Comparison of ENCODE assay signal across 28 mouse cellular contexts in the genomic region with DNA sequence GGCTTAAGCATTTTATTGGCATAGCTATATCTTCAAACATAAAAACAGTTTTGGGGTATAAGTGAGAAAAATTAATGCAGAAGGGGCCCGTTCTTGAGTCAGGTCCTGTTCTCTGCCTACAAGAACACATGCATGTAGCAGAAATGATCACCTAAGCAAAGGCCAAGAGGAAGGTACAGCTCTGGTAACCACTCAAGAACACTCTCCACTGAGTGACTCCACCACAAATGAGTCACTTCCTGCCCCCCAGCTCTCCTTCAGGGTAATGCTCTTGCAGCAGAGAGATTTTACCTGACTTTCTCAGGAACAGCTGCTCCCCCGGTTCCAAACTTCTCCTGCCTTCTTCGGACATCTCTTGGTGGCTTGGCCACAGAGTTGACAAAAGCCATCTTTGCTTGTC. TPM values are rescaled to one million over a fixed set of nuclear protein-coding genes. Genes with fewer than 3 reads are reported as not detected.
DNase-seq lines count a peak whose midpoint lies in the region; TF ChIP-seq lines count a peak whose summit lies in the region.
"Had no signal": no experiment of that assay in that cellular context is flagged by ENCODE, and none has a peak within 500 bp of the region (broad histone marks: within the 10 kb centered on the region; RNA-seq: fewer than 3 reads in every experiment).

No protein-coding gene starts in this region.

- no peaks in the 10 kb centered on the region for H3K9me3 ChIP-seq in heart, embryonic 10.5 days
- H3K9me3 ChIP-seq: heart, embryonic 13.5 days; limb, embryonic 10.5 days; limb, embryonic 15.5 days had no signal

- intact Hi-C loops in left cerebral cortex, adult 2 months (cut with DNase I), result no loop called here

- H3K4me1 ChIP-seq in heart, embryonic 10.5 days, result no peaks in the 10 kb centered on the region
- H3K4me1 ChIP-seq in lung, adult 2 months (ENCODE audit: control insufficient read depth, insufficient read depth, low read length), result no peaks in the 10 kb centered on the region
- H3K4me1 ChIP-seq: heart, embryonic 13.5 days; limb, embryonic 10.5 days; limb, embryonic 15.5 days had no signal

- no peaks in the 10 kb centered on the region for H3K27me3 ChIP-seq in heart, embryonic 10.5 days (ENCODE audit: insufficient read depth, poor library complexity, severe bottlenecking)
- H3K27me3 ChIP-seq: CH12.LX; heart, embryonic 13.5 days; limb, embryonic 15.5 days had no signal

- TF ChIP-seq POLR2A in lung, adult 2 months (IDR thresholded peaks at IDR 0.05; ENCODE audit: borderline replicate concordance, extremely low read depth, low read depth, low read length), result no peak

- H3K4me3 ChIP-seq in heart, embryonic 10.5 days, result no peak overlapping the region
- H3K4me3 ChIP-seq in lung, adult 2 months (replicated peaks; ENCODE audit: extremely low read depth, low read depth, low read length), result no peak overlapping the region
- no peak overlapping the region for H3K4me3 ChIP-seq in left cerebral cortex, adult 2 months
- H3K4me3 ChIP-seq: erythroblast, embryonic 14.5 days; gastrocnemius, adult 2 months; heart, adult 2 months; heart, embryonic 13.5 days; limb, embryonic 10.5 days; limb, embryonic 15.5 days had no signal

- H3K36me3 ChIP-seq in heart, embryonic 10.5 days, result peaks cover 92% of the 10 kb centered on the region

- peak; percentile 7 for DNase-seq in heart, embryonic 10.5 days (ENCODE audit: low spot score)
- DNase-seq in heart, adult 11 months, result no peak
- DNase-seq in lung, postnatal 36 days, result peak; percentile 27
- no peak for DNase-seq in lung, adult 2 months
- peak; percentile 24 for DNase-seq in T-cell, adult 2 months (ENCODE audit: low spot score)
- peak; percentile 30 to 45 for DNase-seq in natural killer cell, adult 2 months (ENCODE audit: low spot score in 2 of 2)
- no peak for DNase-seq in cerebellum, postnatal 4 days (ENCODE audit: low spot score in 2 of 2)
- DNase-seq in left cerebral cortex, adult 2 months (ENCODE audit: extremely low spot score in 1 of 2, low spot score in 2 of 2), result no peak
- DNase-seq: adrenal gland, postnatal 14 days; cerebellum, adult 11-12 months; cerebellum, adult 9-11 months; gastrocnemius, adult 2 months; gastrocnemius, postnatal 36 days; heart, adult 2 months; heart, postnatal 10 days; kidney, adult 2 months; kidney, postnatal 36 days; midbrain, embryonic 14.5 days; right cerebral cortex, postnatal 4 days; thymus, adult 18-20 months; thymus, postnatal 25 days had no signal

- TF ChIP-seq CTCF in lung, adult 2 months (IDR thresholded peaks at IDR 0.05; ENCODE audit: insufficient read depth, low read length), result no peak
- no peak for TF ChIP-seq CTCF in left cerebral cortex, adult 2 months (IDR thresholded peaks at IDR 0.05)

- no peak overlapping the region for H3K27ac ChIP-seq in heart, embryonic 10.5 days
- H3K27ac ChIP-seq in left cerebral cortex, adult 2 months, result no peak overlapping the region
- H3K27ac ChIP-seq: gastrocnemius, adult 2 months; heart, adult 2 months; heart, embryonic 13.5 days; hindbrain, embryonic 14.5 days; limb, embryonic 10.5 days; limb, embryonic 15.5 days; stomach, postnatal 0 days had no signal

- 95% methylated on average over 3 of the region's 3 CpGs for WGBS in heart, embryonic 10.5 days
- WGBS in lung, adult 2 months, result 64% methylated on average over 3 of the region's 3 CpGs

RNA-seq across cellular contexts. Expression of gene Eloa, which starts 14.7 kb away (rescaled TPM):
- 35.6 and 36.1 TPM in 2 replicates for polyA plus RNA-seq in heart, embryonic 10.5 days (2016; fragmentation: Nextera tagmentation; extraction: Ambion mirVana)
- polyA plus RNA-seq in lung, adult 2 months (2012; rRNA removed), result 8.5 and 11.7 TPM in 2 replicates
- total RNA-seq in left cerebral cortex, adult 2 months (2021), result 10 to 100 TPM; 25.7 to 26.8 TPM

RNA-seq across cellular contexts. Expression of gene Pithd1, which starts 19.8 kb away (rescaled TPM):
- polyA plus RNA-seq in heart, embryonic 10.5 days (2016; fragmentation: Nextera tagmentation; extraction: Ambion mirVana), result 50.8 and 67.8 TPM in 2 replicates
- polyA plus RNA-seq in lung, adult 2 months (2012; rRNA removed), result 33.5 and 48.0 TPM in 2 replicates
- total RNA-seq in left cerebral cortex, adult 2 months (2021), result 10 to 100 TPM; 75.9 to 95.0 TPM

RNA-seq across cellular contexts. Expression of gene Lypla2, which starts 34.4 kb away (rescaled TPM):
- polyA plus RNA-seq in heart, embryonic 10.5 days (2016; fragmentation: Nextera tagmentation; extraction: Ambion mirVana), result 105 and 134 TPM in 2 replicates
- polyA plus RNA-seq in lung, adult 2 months (2012; rRNA removed), result 123 TPM in 2 replicates
- 10 to 100 TPM; 92.9 to 96.7 TPM for total RNA-seq in left cerebral cortex, adult 2 months (2021)

RNA-seq across cellular contexts. Expression of gene Gale, which starts 43.3 kb away (rescaled TPM):
- polyA plus RNA-seq in heart, embryonic 10.5 days (2016; fragmentation: Nextera tagmentation; extraction: Ambion mirVana), result 46.0 and 48.0 TPM in 2 replicates
- polyA plus RNA-seq in lung, adult 2 months (2012; rRNA removed), result 19.5 and 25.0 TPM in 2 replicates
- 10 to 100 TPM; 22.0 to 22.9 TPM for total RNA-seq in left cerebral cortex, adult 2 months (2021)

RNA-seq across cellular contexts. Expression of gene Rpl11, which starts 46.4 kb away (rescaled TPM):
- polyA plus RNA-seq in heart, embryonic 10.5 days (2016; fragmentation: Nextera tagmentation; extraction: Ambion mirVana), result 336 and 390 TPM in 2 replicates
- 181 and 218 TPM in 2 replicates for polyA plus RNA-seq in lung, adult 2 months (2012; rRNA removed)
- 100 to 1,000 TPM; 271 to 308 TPM for total RNA-seq in left cerebral cortex, adult 2 months (2021)

Comparison
In these comparisons a context has a peak if more than half of its experiments do, and no peak if none do; other contexts are left out.
1. DNase-seq: peak in heart, embryonic 10.5 days (single experiment), lung, postnatal 36 days (single experiment), T-cell, adult 2 months (single experiment) and natural killer cell, adult 2 months (2 of 2); none in heart, adult 11 months (single experiment), lung, adult 2 months (single experiment), cerebellum, postnatal 4 days (0 of 2) and left cerebral cortex, adult 2 months (0 of 2).